Mouse (Mus musculus): ENCODE results near the gene Pdcd4.

DNA sequence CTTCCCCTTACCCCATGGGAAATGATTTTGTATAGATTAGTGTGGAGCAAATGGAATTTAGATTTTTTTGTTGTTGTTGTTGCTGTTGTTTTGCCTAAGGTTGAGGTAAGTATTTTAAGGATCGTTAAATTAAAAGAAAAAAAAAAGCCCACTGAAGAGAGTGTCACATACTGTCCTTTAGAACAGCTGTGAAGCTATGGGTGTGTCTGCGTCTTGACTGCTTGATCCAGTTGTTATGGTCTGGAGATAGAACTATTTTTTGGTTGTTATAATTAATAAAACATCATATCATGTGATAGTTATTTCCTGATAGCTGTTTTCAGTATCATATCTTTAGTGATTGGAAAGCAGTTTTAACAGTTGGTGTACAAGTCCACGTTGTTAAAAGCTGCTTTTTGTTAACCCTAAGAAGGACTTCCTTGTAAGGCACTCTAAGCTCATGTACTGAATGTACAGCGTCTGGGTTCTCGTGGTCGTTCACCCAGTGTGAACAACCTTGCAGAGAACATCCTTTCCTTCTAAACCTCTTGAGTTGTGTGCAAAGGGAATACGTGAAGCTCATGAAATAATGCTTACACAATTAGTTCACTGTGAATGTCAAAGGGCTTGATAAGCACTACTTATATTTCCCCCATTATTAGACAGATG, 12.9 kb downstream of the Pdcd4 start:
- TF ChIP-seq CTCF (IDR thresholded peaks at IDR 0.05; ENCODE audit: insufficient read depth, low read length) (no peak), POLR2A (IDR thresholded peaks at IDR 0.05; ENCODE audit: borderline replicate concordance, extremely low read depth, low read depth, low read length) (no peak)
